Mouse (Mus musculus): Measurements from ENCODE around the gene Ipo5.

Ipo5 gene

DNA sequence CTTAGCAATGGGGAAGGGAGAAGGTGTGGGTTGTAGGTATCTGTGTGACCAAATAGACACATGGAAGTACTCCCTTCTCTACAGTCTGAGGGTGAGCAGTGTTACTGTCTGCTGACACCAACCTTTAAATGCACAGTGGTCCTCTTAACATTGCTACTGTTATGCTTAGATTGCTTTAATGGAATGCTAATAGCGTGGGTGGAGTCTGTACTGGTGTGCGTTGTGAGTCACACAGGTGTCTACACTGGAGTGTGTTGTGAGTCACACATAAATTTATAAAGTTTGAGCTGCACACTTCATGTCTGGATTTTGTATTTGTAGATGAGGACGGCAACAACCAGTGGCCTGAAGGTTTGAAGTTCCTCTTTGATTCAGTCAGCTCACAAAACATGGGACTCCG, 10.8 kb downstream of the Ipo5 start:
- no peak for DNase-seq (ENCODE audit: low spot score in 2 of 2)

DNA sequence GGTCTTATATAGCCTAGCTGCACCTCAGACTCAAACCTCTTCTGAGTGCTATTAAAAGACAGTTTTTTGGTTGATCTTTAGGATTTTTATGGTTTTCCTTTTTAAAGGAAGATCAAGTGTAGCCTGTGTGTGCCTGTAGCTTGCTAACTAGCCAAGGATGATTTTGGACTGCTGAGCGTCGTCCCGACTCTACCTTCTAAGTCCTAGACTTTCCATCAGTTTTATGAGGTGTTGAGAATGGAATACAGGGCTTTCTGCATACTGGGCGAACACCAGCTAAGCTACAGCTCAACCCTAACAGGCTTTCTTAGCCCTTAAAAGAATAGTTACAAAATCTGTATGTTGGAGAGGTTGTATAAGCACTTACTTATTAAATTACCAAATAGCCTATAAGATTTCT, 13.0 kb downstream of the Ipo5 start:
- DNase-seq (ENCODE audit: low spot score in 2 of 2) = no peak

GRCm38 (mm10) chr14:120925731-120926585, 14.9 kb downstream of the Ipo5 start:
- no peak for DNase-seq (ENCODE audit: low spot score in 2 of 2)

DNA sequence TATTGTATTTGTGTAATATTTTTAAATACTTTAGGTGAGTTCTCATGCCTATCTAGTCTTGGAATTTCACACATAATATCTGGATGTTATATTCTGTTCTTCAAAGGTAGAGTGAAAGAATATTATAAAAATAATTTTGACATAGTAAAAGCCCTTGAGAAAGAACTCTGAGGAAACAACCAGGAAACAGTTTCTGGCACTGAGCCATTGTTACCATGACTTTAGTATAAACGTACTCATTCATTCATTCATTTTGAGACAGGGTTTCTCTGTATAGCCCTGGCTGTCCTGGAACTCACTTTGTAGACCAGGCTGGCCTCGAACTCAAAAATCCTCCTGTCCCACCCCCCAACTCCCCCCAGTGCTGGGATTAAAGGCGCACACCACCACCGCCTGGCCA, 20.2 kb downstream of the Ipo5 start:
- no peak for DNase-seq (ENCODE audit: low spot score in 2 of 2)

DNA sequence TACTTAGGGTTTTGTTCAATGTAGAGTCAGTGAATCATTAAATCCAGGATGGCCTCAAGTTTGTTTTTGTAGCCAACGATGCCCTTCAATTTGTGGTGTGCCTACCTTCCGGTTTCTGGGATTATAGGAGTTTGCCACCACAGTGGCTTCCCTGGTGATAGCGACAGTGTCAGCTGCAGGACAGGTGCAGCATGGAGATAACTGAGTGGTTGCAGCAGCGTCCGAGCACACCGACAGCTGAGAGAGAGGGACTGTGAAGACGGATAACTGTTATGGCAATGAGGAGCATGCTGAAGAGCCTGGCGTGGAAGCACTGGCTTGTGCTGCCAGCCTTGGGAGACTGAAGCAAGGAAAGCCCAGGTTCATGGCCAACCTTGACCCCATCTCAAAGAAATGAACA, 22.6 kb downstream of the Ipo5 start:
- DNase-seq (ENCODE audit: low spot score in 2 of 2) = no peak

GRCm38 (mm10) chr14:120937102-120937501, 26.1 kb downstream of the Ipo5 start:
- DNase-seq (ENCODE audit: low spot score in 2 of 2) = no peak

- DNase-seq (ENCODE audit: low spot score in 2 of 2) = no peak
Measured at GRCm38 (mm10) chr14:120942803-120943202, 31.8 kb downstream of the Ipo5 start.

DNA sequence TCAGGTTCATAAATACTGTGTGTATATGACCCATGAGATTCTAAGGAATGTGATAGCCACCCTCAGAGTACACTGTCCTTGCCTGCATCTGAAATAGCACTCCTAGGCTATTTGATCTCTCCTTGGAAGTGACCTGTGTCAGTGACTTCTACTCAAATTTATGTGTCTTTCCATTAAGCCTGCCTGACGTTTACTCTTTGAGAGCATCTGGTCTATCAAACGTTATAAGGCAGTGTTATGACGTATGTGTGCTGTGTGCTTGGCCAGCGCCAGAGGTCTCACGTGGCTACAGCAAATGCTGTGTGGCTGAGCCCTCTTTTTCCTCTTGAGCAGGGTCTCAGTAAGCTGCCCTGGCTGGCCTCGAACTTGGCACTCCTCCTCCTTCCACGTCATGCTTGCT, 34.1 kb downstream of the Ipo5 start:
- no peak for DNase-seq (ENCODE audit: low spot score in 2 of 2)

GRCm38 (mm10) chr14:120947104-120947503, 36.1 kb downstream of the Ipo5 start:
- no peak for DNase-seq (ENCODE audit: low spot score in 2 of 2)

- DNase-seq (ENCODE audit: low spot score in 2 of 2) = no peak
Measured at GRCm38 (mm10) chr14:120949002-120949401, 38.0 kb downstream of the Ipo5 start.

- no peak for DNase-seq (ENCODE audit: low spot score in 2 of 2)
Measured at GRCm38 (mm10) chr14:120950068-120950467, 39.0 kb downstream of the Ipo5 start.

DNA sequence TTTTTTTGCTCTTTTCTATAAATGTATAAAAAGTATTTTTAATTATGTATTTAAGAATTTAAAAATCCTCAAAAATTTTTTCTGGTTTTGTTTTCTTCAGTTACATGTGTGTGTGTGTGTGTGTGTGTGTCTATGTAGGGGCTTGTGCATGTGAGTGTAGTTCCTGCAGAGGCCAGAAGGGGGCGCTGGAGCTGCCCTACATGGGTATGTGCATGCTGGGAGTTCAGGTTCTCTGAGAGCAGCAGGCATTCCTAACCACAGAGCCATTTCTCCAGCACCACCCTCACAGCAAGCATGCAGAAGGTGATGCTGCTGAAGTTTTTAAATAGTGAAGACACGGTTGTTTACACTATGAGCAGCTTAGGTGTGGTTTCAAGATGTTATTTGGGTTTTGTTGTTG, 41.4 kb downstream of the Ipo5 start:
- no peak for DNase-seq (ENCODE audit: low spot score in 2 of 2)

DNA sequence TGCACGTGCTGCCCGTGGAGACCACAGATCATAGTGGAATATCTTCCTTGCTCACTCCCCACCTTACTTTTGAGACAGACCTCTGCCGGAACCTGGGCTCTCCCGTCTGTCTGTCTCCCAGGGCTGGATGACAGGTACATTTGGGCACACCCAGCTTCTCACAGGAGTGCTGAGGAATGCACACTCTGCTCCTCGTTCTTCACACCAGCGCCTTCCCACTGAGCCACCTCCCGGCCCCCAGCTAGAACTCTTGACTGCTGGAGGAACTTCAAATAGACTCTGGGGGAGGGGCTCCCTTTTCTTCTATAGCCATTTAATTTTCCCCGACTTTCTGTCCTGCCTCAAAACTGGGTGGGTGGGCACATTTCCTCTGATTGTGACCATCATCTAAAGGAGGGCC, 49.5 kb downstream of the Ipo5 start:
- DNase-seq (ENCODE audit: low spot score in 2 of 2) = no peak

GRCm38 (mm10) chr14:120960991-120961390, 50.0 kb downstream of the Ipo5 start:
- no peak for DNase-seq (ENCODE audit: low spot score in 2 of 2)

DNA sequence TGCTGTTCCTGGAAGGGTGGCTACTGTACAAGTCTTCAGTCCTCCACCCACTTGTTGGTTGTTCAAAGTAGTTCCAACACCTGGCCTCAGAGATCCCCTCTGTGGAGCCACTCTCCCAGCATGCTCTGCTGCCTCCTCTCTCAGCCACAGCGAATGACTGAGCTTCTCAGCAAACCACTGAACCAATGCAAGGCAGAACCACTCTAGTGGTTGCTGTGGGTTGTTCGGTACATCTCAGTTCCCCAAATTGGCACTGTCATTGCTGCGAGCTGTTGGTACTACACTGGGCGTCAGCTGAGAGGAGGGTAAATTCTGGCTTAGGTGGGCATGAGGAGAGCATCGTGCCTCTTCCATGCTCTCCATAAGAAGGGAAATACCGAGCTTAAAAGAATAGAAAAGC, 56.0 kb downstream of the Ipo5 start:
- DNase-seq (ENCODE audit: low spot score in 2 of 2) = no peak

DNA sequence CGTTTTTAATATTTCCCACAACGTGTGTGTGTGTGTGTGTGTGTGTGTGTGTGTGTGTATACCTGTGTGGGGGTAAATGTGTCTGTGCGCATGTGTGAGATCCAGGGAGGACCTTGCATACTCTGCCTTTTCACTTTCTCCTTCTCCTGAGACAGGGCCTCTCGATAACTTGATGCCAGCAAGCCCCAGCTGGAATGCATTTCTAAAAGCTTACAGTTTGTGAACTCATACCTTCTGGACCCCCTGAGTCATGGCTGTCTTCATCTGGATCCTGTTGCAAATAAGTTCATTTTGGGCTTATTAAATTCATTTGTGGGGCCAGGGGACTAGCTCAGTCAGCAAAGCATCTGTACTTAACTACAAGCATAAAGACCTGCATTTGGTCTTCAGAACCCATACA, 57.7 kb downstream of the Ipo5 start:
- DNase-seq (ENCODE audit: low spot score in 2 of 2) = no peak

DNA sequence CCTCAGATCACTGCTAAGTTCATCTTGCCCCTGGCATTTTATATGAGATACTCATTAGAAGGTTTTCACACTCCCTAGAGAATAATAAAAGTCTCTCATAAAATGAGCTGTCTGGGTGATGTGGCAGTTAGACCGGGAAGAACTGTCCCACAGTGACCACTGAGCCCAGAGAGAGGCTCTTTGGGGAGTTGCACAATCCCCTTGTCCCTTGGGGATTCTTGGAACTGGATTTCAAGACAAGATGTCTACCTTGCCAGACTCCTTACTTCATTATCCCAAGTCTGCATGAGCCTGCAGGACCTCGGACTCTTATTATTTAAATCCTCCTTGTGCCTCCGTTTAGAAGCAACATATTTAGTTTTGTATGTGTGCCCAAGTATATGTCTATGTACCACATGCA, 58.6 kb downstream of the Ipo5 start:
- no peak for DNase-seq (ENCODE audit: low spot score in 2 of 2)

DNA sequence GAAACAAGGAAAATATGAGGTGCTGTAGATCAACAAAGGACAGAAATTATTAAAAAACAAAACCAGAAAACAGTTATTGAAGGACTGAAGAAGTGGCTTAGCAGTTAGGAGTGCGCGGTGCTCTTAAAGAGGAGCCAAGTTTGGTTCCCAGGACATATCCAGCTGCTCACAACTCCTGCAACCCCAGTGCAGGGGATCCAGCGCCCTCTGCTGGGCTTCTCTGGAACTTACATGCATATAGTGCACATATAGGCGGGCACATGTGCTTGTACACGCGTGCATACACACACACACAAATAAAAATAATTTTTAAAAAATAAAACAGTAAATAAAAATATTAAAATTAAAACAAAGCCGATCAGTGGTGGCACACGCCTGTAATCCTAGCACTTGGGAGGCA, 59.6 kb downstream of the Ipo5 start:
- DNase-seq (ENCODE audit: low spot score in 2 of 2) = no peak

DNA sequence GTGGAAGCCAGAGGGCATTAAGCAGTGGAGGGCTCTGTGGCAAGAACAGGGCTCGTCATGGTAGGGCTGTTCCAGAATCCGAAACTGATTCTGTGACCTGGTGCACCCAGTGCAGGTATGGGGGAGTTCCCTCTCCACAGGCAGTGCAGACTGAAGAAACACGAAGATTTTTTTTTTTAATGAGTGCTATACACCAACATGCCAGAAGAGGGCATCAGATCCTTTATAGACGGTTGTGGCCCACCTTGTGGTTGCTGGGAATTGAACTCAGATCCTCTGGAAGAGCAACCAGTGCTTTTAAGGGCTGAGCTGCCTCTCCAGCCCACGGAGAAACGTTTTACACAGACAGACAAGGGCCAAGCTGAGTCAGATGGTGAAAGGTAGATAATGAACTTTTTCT, 60.3 kb downstream of the Ipo5 start:
- DNase-seq (ENCODE audit: low spot score in 2 of 2) = no peak

DNA sequence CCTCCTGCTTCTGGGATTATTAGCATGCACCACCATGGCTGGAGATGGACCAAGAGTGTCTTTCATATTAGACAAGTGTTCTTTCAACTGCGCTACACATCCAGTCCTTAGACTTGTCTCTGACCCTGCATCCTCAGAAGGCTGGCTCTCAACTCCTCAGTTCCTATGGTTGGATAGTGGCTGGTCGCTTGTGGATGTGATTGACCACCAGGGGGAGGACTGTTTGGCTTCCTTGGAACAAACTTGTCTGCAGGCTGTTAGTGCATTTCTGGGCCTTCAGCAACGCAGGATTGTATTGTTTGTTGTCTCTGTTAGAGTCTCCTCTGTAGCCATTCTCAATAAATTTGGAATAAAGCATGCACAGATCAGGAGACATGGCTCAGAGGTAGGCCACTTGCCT, 68.5 kb downstream of the Ipo5 start:
- no peak for DNase-seq (ENCODE audit: low spot score in 2 of 2)

GRCm38 (mm10) chr14:120989126-120989525, 78.1 kb downstream of the Ipo5 start:
- no peak for DNase-seq (ENCODE audit: low spot score in 2 of 2)
